Mouse (Mus musculus) liver, embryonic 11.5 days (tissue): ENCODE measurements around the gene Upp1. TPM values are rescaled to one million over a fixed set of nuclear protein-coding genes. Genes with fewer than 3 reads are reported as not detected.

ENCODE experiments used
- polyA plus RNA-seq: library from polyadenylated mRNA; unstranded; fragments of >200 nt; fragmentation: Nextera tagmentation; extraction: Ambion mirVana; gene quantifications from 2 replicates; pipeline ENCODE4 v1.2.1, GENCODE M21; 2014

The Upp1 gene
- polyA plus RNA-seq, 1 experiment from 2014 or later: 5.1 TPM

Other genes starting within 250 kb of the Upp1 start
- 0.10 and 0.18 TPM in 2 replicates for gene Pkd1l1, start 144.8 kb upstream of the Upp1 start, polyA plus RNA-seq
- gene Hus1, start 106.9 kb upstream of the Upp1 start, polyA plus RNA-seq: 22.6 and 23.0 TPM in 2 replicates
- 0.36 TPM in 2 replicates for gene Gm11992, start 69.5 kb upstream of the Upp1 start, polyA plus RNA-seq
- gene Sun3, start 69.1 kb upstream of the Upp1 start, polyA plus RNA-seq: not detected in 2 replicates
- gene Abca13, start 73.8 kb downstream of the Upp1 start, polyA plus RNA-seq: 0.04 and 0.09 TPM in 2 replicates